Mouse (Mus musculus) lung, adult 2 months (tissue): ENCODE measurements around the gene Ankrd44. TPM values are rescaled to one million over a fixed set of nuclear protein-coding genes. Genes with fewer than 3 reads are reported as not detected.

ENCODE experiments used
- DNase-seq: peaks from one replicate; pipeline ENCODE4 v3.0.0; 2022
- H3K4me1 ChIP-seq: fragments of 200-500 bp; 2 replicates; pipeline ENCODE4 v1.6.1; 2011; ENCODE audit warnings: low read length; ENCODE audit not compliant: control insufficient read depth, insufficient read depth
- H3K4me3 ChIP-seq: fragments of 200-500 bp; replicated peaks from 2 replicates; pipeline ENCODE3; 2011; ENCODE audit warnings: low read depth, mild to moderate bottlenecking, control low read depth, low read length; ENCODE audit errors: extremely low read depth
- CTCF ChIP-seq: fragments of 200-500 bp; IDR thresholded peaks from 2 replicates; pipeline ENCODE4 v1.5.1; 2011; ENCODE audit warnings: mild to moderate bottlenecking, low read length, control low read depth; ENCODE audit not compliant: insufficient read depth
- POLR2A ChIP-seq: fragments of 200-500 bp; IDR thresholded peaks from 2 replicates; pipeline ENCODE4 v1.6.1; 2011; ENCODE audit warnings: low read depth, mild to moderate bottlenecking, control low read depth, low read length, borderline replicate concordance; ENCODE audit errors: extremely low read depth
- WGBS: fragments of 180-500 bp; shearing (Covaris S2); methylation state at CpG from one replicate; pipeline ENCODE4 v1.1.7; 2018; 5-methylcytosine and 5-hydroxymethylcytosine counted together
- polyA plus RNA-seq: library from polyadenylated mRNA; depleted of rRNA; stranded (reverse); fragments of >200 nt; gene quantifications from 2 replicates; pipeline ENCODE4 v1.2.3, GENCODE M21; 2012

The Ankrd44 gene
- polyA plus RNA-seq, 1 experiment = 67.3 TPM

- H3K4me3 ChIP-seq = no peak overlapping the region
These were observed 53.1 kb downstream of the Ankrd44 start for GRCm38 (mm10) chr1:54872857-54873616.

GRCm38 (mm10) chr1:54871321-54871720 is 54.9 kb downstream of the Ankrd44 start:
- no peak for TF ChIP-seq POLR2A
- no peak for TF ChIP-seq CTCF
- peaks cover 22% of the 10 kb centered on the region for H3K4me1 ChIP-seq
- no peak for DNase-seq
- no peak overlapping the region for H3K4me3 ChIP-seq
- 78% methylated on average over 1 of the region's 1 CpGs for WGBS

More at GRCm38 (mm10) chr1:54872857-54873616, 53.1 kb downstream of the Ankrd44 start:
- 44% methylated on average over 9 of the region's 9 CpGs for WGBS
- no peak for TF ChIP-seq CTCF
- TF ChIP-seq POLR2A = no peak
- H3K4me1 ChIP-seq = peaks cover 23% of the 10 kb centered on the region
- DNase-seq = no peak

- Histone ChIP-seq H3K4me1 (peaks cover 22% of the 10 kb centered on the region), H3K4me3 (no peak overlapping the region)
- WGBS = 86% methylated on average over 2 of the region's 2 CpGs
- TF ChIP-seq POLR2A = no peak
- TF ChIP-seq CTCF = no peak
- no peak for DNase-seq
These were observed 55.6 kb downstream of the Ankrd44 start for GRCm38 (mm10) chr1:54870634-54871033.

GRCm38 (mm10) chr1:54867226-54867625 is 59.0 kb downstream of the Ankrd44 start:
- WGBS = 45% methylated on average over 4 of the region's 4 CpGs
- no peak for DNase-seq
- H3K4me1 ChIP-seq = peaks cover 17% of the 10 kb centered on the region
- TF ChIP-seq CTCF (no peak), POLR2A (no peak)
- no peak overlapping the region for H3K4me3 ChIP-seq

- WGBS = 68% methylated on average over 3 of the region's 3 CpGs
- DNase-seq = no peak
- TF ChIP-seq POLR2A (no peak), CTCF (no peak)
- Histone ChIP-seq H3K4me3 (no peak overlapping the region), H3K4me1 (peaks cover 14% of the 10 kb centered on the region)
These were observed 60.1 kb downstream of the Ankrd44 start for GRCm38 (mm10) chr1:54866131-54866530.

- DNase-seq = no peak
- Histone ChIP-seq H3K4me3 (no peak overlapping the region), H3K4me1 (peaks cover 11% of the 10 kb centered on the region)
- TF ChIP-seq CTCF (no peak), POLR2A (no peak)
- 68% methylated on average over 7 of the region's 7 CpGs for WGBS
These were observed 61.1 kb downstream of the Ankrd44 start for GRCm38 (mm10) chr1:54864928-54865652.

GRCm38 (mm10) chr1:54860361-54860760 is 65.8 kb downstream of the Ankrd44 start:
- H3K4me1 ChIP-seq = peaks cover 7% of the 10 kb centered on the region
- WGBS = 57% methylated on average over 5 of the region's 5 CpGs
- no peak overlapping the region for H3K4me3 ChIP-seq
- no peak for DNase-seq
- no peak for TF ChIP-seq POLR2A
- no peak for TF ChIP-seq CTCF

GRCm38 (mm10) chr1:54859876-54860275 is 66.3 kb downstream of the Ankrd44 start:
- peaks cover 7% of the 10 kb centered on the region for H3K4me1 ChIP-seq
- no peak for TF ChIP-seq POLR2A
- H3K4me3 ChIP-seq = no peak overlapping the region
- DNase-seq = no peak

GRCm38 (mm10) chr1:54858898-54859297 is 67.3 kb downstream of the Ankrd44 start:
- H3K4me1 ChIP-seq = peaks cover 7% of the 10 kb centered on the region
- WGBS = 93% methylated on average over 2 of the region's 2 CpGs
- TF ChIP-seq POLR2A = no peak
- no peak for TF ChIP-seq CTCF

GRCm38 (mm10) chr1:54856502-54856901 is 69.7 kb downstream of the Ankrd44 start:
- H3K4me3 ChIP-seq = no peak overlapping the region
- 93% methylated on average over 7 of the region's 7 CpGs for WGBS
- H3K4me1 ChIP-seq = peaks cover 4% of the 10 kb centered on the region; the same call in 1 of the 2 replicates
- no peak for DNase-seq
- TF ChIP-seq CTCF (no peak), POLR2A (no peak)

More at GRCm38 (mm10) chr1:54858898-54859297, 67.3 kb downstream of the Ankrd44 start:
- DNase-seq = no peak
- no peak overlapping the region for H3K4me3 ChIP-seq
